22 mouse cellular contexts compared by ENCODE assay signal in the genomic region with DNA sequence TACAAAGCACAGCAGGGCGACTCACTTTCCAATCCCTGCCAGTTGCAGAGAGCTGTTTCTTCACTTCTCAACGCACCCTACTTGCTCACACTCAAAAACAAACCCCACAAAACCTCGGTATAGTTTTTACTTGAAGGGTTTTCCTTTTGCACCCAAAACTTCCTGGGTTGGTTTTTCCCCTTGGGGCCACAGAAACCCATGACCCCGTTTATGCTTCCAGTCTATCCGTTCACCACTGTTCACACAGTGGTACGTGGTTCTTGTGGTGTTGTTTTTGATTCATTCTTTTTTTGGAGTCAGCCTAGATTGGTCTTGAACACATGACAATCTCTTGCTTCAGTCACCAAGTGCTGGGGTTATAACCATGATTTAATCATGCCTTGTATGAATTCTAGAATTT. TPM values are rescaled to one million over a fixed set of nuclear protein-coding genes. Genes with fewer than 3 reads are reported as not detected.
A peak's percentile ranks its signal among the peaks of the same experiment; 100 is the strongest.
DNase-seq lines count a peak whose midpoint lies in the region; ATAC-seq and TF ChIP-seq lines count a peak whose summit lies in the region.
"Had no signal": no experiment of that assay in that cellular context is flagged by ENCODE, and none has a peak within 500 bp of the region (broad histone marks: within the 10 kb centered on the region; RNA-seq: fewer than 3 reads in every experiment).

No protein-coding gene starts in this region.

- TF ChIP-seq POLR2A in CH12.LX (IDR thresholded peaks at IDR 0.05; ENCODE audit: low read depth, low read length) = no peak

- no peaks in the 10 kb centered on the region for H3K27me3 ChIP-seq in liver, embryonic 15.5 days
- H3K27me3 ChIP-seq in liver, embryonic 11.5 days (replicated peaks; ENCODE audit: control insufficient read depth, insufficient read depth, low read length) = no peaks in the 10 kb centered on the region
- H3K27me3 ChIP-seq in CH12.LX (replicated peaks) = no peaks in the 10 kb centered on the region
- H3K27me3 ChIP-seq: embryonic facial prominence, embryonic 12.5 days; forebrain, embryonic 15.5 days; Patski had no signal

- intact Hi-C loops in heart, postnatal 25 days (cut with DNase I) = loop anchor here (10.0 kb wide), 1 partner anchor 124 kb away; the partner anchor contains the start of gene Dis3l2

- no peak overlapping the region for H3K9ac ChIP-seq in liver, embryonic 15.5 days
- no peak overlapping the region for H3K9ac ChIP-seq in liver, embryonic 11.5 days (ENCODE audit: low read depth, low read length)
- peak overlapping the region; percentile 25; the same call in 1 of the 2 replicates for H3K9ac ChIP-seq in CH12.LX (ENCODE audit: insufficient read depth, low read depth)
- H3K9ac ChIP-seq: embryonic facial prominence, embryonic 12.5 days; forebrain, embryonic 15.5 days; forebrain, postnatal 0 days had no signal

- H3K4me1 ChIP-seq in liver, embryonic 15.5 days (replicated peaks) = peaks cover 28% of the 10 kb centered on the region
- peaks cover 11% of the 10 kb centered on the region for H3K4me1 ChIP-seq in liver, embryonic 11.5 days (replicated peaks; ENCODE audit: control insufficient read depth, insufficient read depth, low read length)
- peaks cover 8 to 31% of the 10 kb centered on the region in 2 experiments for H3K4me1 ChIP-seq in CH12.LX (ENCODE audit: control insufficient read depth in 1 of 2, insufficient read depth in 2 of 2)

- 61% methylated on average over 6 of the region's 6 CpGs for WGBS in liver, embryonic 15.5 days (ENCODE audit: insufficient replicate concordance)
- 75% methylated on average over 6 of the region's 6 CpGs for WGBS in liver, embryonic 11.5 days

- H3K9me3 ChIP-seq in liver, embryonic 15.5 days (replicated peaks) = no peaks in the 10 kb centered on the region
- no peaks in the 10 kb centered on the region for H3K9me3 ChIP-seq in liver, embryonic 11.5 days (ENCODE audit: control insufficient read depth, low read length)
- H3K9me3 ChIP-seq in CH12.LX (replicated peaks; ENCODE audit: low read length) = no peaks in the 10 kb centered on the region
- H3K9me3 ChIP-seq: embryonic facial prominence, embryonic 10.5 days; embryonic facial prominence, embryonic 12.5 days; forebrain, embryonic 15.5 days had no signal

- H3K4me2 ChIP-seq in liver, embryonic 15.5 days = peak overlapping the region; percentile 89; the same call in 1 of the 2 replicates
- H3K4me2 ChIP-seq in liver, embryonic 11.5 days = no peak overlapping the region
- no peak overlapping the region for H3K4me2 ChIP-seq in CH12.LX (ENCODE audit: insufficient read depth, low read depth, poor library complexity, severe bottlenecking)
- H3K4me2 ChIP-seq: forebrain, embryonic 15.5 days had no signal

- no peaks in the 10 kb centered on the region for H3K36me3 ChIP-seq in liver, embryonic 15.5 days (replicated peaks)
- no peaks in the 10 kb centered on the region for H3K36me3 ChIP-seq in liver, embryonic 11.5 days (ENCODE audit: control insufficient read depth, insufficient read depth, low read length)
- peaks cover 0 to 2% of the 10 kb centered on the region in 2 experiments for H3K36me3 ChIP-seq in CH12.LX (replicated peaks in 1 of 2; ENCODE audit: control insufficient read depth in 1 of 2, insufficient read depth in 1 of 2, low read length in 1 of 2)
- H3K36me3 ChIP-seq: embryonic facial prominence, embryonic 12.5 days; forebrain, embryonic 15.5 days had no signal

- H3K27ac ChIP-seq in liver, embryonic 15.5 days (replicated peaks) = no peak overlapping the region
- H3K27ac ChIP-seq in liver, embryonic 11.5 days (ENCODE audit: low read depth, low read length) = no peak overlapping the region
- no peak overlapping the region for H3K27ac ChIP-seq in CH12.LX (ENCODE audit: insufficient read depth, low read depth)
- H3K27ac ChIP-seq: embryonic facial prominence, embryonic 10.5 days; embryonic facial prominence, embryonic 12.5 days; forebrain, embryonic 15.5 days had no signal

- H3K79me2 ChIP-seq in CH12.LX (replicated peaks; ENCODE audit: control insufficient read depth, extremely low read depth, insufficient read depth, poor library complexity, severe bottlenecking) = no peaks in the 10 kb centered on the region; the same call in none of the 2 replicates

- DNase-seq in CD4-positive, CD25-positive, alpha-beta regulatory T cell, adult 2 months (ENCODE audit: low read depth, low spot score) = peak; percentile 8
- DNase-seq in liver, embryonic 11.5 days (ENCODE audit: low spot score) = no peak
- DNase-seq in CH12.LX (ENCODE audit: extremely low read depth) = peak; percentile 24
- DNase-seq in induced T-regulatory cell, adult 2 months (ENCODE audit: low read depth) = peak; percentile 61
- DNase-seq in heart, postnatal 25 days (ENCODE audit: low spot score) = no peak
- no peak for DNase-seq in layer of hippocampus, postnatal 25 days (ENCODE audit: extremely low spot score in 1 of 2, low spot score in 1 of 2)
- DNase-seq: adrenal gland, adult 8-10 months; adrenal gland, postnatal 14 days; adrenal gland, postnatal 36 days; cerebellum, adult 11-12 months; cerebellum, adult 2 months; cerebellum, adult 9-10 months; cerebellum, postnatal 10 days; cerebellum, postnatal 25 days; forebrain, postnatal 0 days had no signal

- TF ChIP-seq CTCF in CH12.LX (conservative IDR thresholded peaks at IDR 0.05 in 1 of 2, IDR thresholded peaks at IDR 0.05 in 1 of 2; ENCODE audit: low read depth in 2 of 2, low read length in 2 of 2) = no peak

- no peak for TF ChIP-seq EP300 in CH12.LX (IDR thresholded peaks at IDR 0.05; ENCODE audit: low read length)

- in situ Hi-C loops in CH12.LX (cut with MboI; ENCODE audit: low pct_ligation_motif_present, low pct_unique_long_range_greater_than_20kb, low sequenced_read_pairs) = no loop called here

- TF ChIP-seq RAD21 in CH12.LX (IDR thresholded peaks at IDR 0.05; ENCODE audit: low read depth, low read length) = no peak

- no peak overlapping the region for H3K4me3 ChIP-seq in liver, embryonic 15.5 days (replicated peaks)
- no peak overlapping the region for H3K4me3 ChIP-seq in liver, embryonic 11.5 days (ENCODE audit: low read depth, low read length)
- no peak overlapping the region for H3K4me3 ChIP-seq in CH12.LX (replicated peaks in 1 of 3; ENCODE audit: low read depth in 2 of 3, low read length in 2 of 3, poor library complexity in 1 of 3)
- H3K4me3 ChIP-seq: forebrain, embryonic 15.5 days had no signal

- dilution Hi-C loops in CH12.LX (cut with MboI; ENCODE audit: extremely low pct_ligation_motif_present, extremely low pct_unique_long_range_greater_than_20kb, low sequenced_read_pairs) = no loop called here

- no peak for ATAC-seq in CD4-positive, CD25-positive, alpha-beta regulatory T cell, adult 4 months
- ATAC-seq in liver, embryonic 15.5 days (ENCODE audit: insufficient read depth) = no peak
- no peak for ATAC-seq in liver, embryonic 11.5 days (replicated peaks; ENCODE audit: low FRiP score)
- ATAC-seq: activated CD4-positive, CD25-positive, alpha-beta regulatory T cell, adult 4 months; forebrain, embryonic 15.5 days; forebrain, postnatal 0 days; Patski had no signal

TF ChIP-seq in CH12.LX, 34 proteins besides CTCF, POLR2A, EP300 and RAD21:
- TF ChIP-seq JUND (conservative IDR thresholded peaks at IDR 0.05; ENCODE audit: low read depth, low read length) (no peak), USF1 (IDR thresholded peaks at IDR 0.05; ENCODE audit: low read depth, low read length) (no peak), JUN (IDR thresholded peaks at IDR 0.05; ENCODE audit: insufficient read depth, low read depth, low read length) (no peak)

RNA-seq across cellular contexts. Expression of gene Pde6d, which starts 2.0 kb away (rescaled TPM):
- polyA plus RNA-seq in CD4-positive, CD25-positive, alpha-beta regulatory T cell, adult 4 months (2017; shearing (Covaris generic)) = 10 to 100 TPM; 12.6 to 16.4 TPM
- polyA plus RNA-seq in liver, embryonic 15.5 days (2015; fragmentation: Nextera tagmentation; extraction: Ambion mirVana) = 24.7 and 29.0 TPM in 2 replicates
- 48.1 and 52.1 TPM in 2 replicates for polyA plus RNA-seq in liver, embryonic 11.5 days (2014; fragmentation: Nextera tagmentation; extraction: Ambion mirVana)
- total RNA-seq in CH12.LX (2012; rRNA removed) = 6.6 and 7.1 TPM in 2 replicates
- total RNA-seq in CH12.LX (2014; rRNA removed) = 23.2 and 24.2 TPM in 2 replicates
- 16.8 and 20.8 TPM in 2 replicates for polyA plus RNA-seq in CH12.LX (2012; ENCODE audit: insufficient read length, low read depth)
- 10 to 100 TPM; 43.5 to 45.6 TPM for total RNA-seq in heart, postnatal 25 days (2021)
- total RNA-seq in layer of hippocampus, postnatal 25 days (2021) = 10 to 100 TPM; 55.4 to 61.0 TPM

RNA-seq across cellular contexts. Expression of gene Cops7b, which starts 2.3 kb away (rescaled TPM):
- 10 to 100 TPM; 16.9 to 20.0 TPM for polyA plus RNA-seq in CD4-positive, CD25-positive, alpha-beta regulatory T cell, adult 4 months (2017; shearing (Covaris generic))
- polyA plus RNA-seq in liver, embryonic 15.5 days (2015; fragmentation: Nextera tagmentation; extraction: Ambion mirVana) = 13.1 and 13.4 TPM in 2 replicates
- 30.8 and 33.4 TPM in 2 replicates for polyA plus RNA-seq in liver, embryonic 11.5 days (2014; fragmentation: Nextera tagmentation; extraction: Ambion mirVana)
- total RNA-seq in CH12.LX (2012; rRNA removed) = 21.2 and 25.1 TPM in 2 replicates
- 19.8 and 21.3 TPM in 2 replicates for total RNA-seq in CH12.LX (2014; rRNA removed)
- 31.3 and 31.5 TPM in 2 replicates for polyA plus RNA-seq in CH12.LX (2012; ENCODE audit: insufficient read length, low read depth)
- total RNA-seq in heart, postnatal 25 days (2021) = 10 to 100 TPM; 10.1 TPM
- 10 to 100 TPM; 21.6 to 25.0 TPM for total RNA-seq in layer of hippocampus, postnatal 25 days (2021)

RNA-seq across cellular contexts. Expression of gene Ptma, which starts 53.9 kb away (rescaled TPM):
- 1,000 to 10,000 TPM; 2,790 to 2,877 TPM for polyA plus RNA-seq in CD4-positive, CD25-positive, alpha-beta regulatory T cell, adult 4 months (2017; shearing (Covaris generic))
- 634 and 778 TPM in 2 replicates for polyA plus RNA-seq in liver, embryonic 15.5 days (2015; fragmentation: Nextera tagmentation; extraction: Ambion mirVana)
- 2,666 and 2,805 TPM in 2 replicates for polyA plus RNA-seq in liver, embryonic 11.5 days (2014; fragmentation: Nextera tagmentation; extraction: Ambion mirVana)
- total RNA-seq in CH12.LX (2012; rRNA removed) (2,835 and 3,525 TPM in 2 replicates), CH12.LX (2014; rRNA removed) (5,060 and 5,084 TPM in 2 replicates)
- 4,957 and 5,324 TPM in 2 replicates for polyA plus RNA-seq in CH12.LX (2012; ENCODE audit: insufficient read length, low read depth)
- total RNA-seq in heart, postnatal 25 days (2021) = 100 to 1,000 TPM; 231 to 265 TPM
- total RNA-seq in layer of hippocampus, postnatal 25 days (2021) = 100 to 1,000 TPM; 508 to 527 TPM

Comparison
In these comparisons a context has a peak if more than half of its experiments do, and no peak if none do; other contexts are left out.
1. DNase-seq: peak in CD4-positive, CD25-positive, alpha-beta regulatory T cell, adult 2 months (single experiment), CH12.LX (single experiment) and induced T-regulatory cell, adult 2 months (single experiment); none in liver, embryonic 11.5 days (single experiment), heart, postnatal 25 days (single experiment) and layer of hippocampus, postnatal 25 days (0 of 2).